28 mouse cellular contexts compared by ENCODE assay signal in the genomic region with DNA sequence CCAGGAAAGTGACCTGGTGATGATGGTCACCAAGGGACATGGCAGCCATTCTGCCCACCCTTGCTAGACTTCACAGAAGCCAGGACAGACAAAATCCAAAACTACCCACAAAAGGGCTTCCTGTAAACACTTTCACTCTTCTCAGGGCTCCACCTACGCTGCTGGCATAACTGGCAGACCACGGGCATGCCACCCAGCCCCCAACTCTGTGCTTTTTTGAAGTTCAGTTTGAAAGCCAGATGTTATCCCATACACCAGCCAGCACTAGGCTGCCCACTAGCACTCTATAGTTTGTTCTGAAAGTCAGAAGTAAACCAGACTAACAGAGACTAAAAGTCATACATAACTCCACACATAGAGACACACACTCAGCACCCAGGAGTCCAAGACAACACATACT. TPM values are rescaled to one million over a fixed set of nuclear protein-coding genes. Genes with fewer than 3 reads are reported as not detected.
A peak's percentile ranks its signal among the peaks of the same experiment; 100 is the strongest.
DNase-seq lines count a peak whose midpoint lies in the region; ATAC-seq and TF ChIP-seq lines count a peak whose summit lies in the region.
"Had no signal": no experiment of that assay in that cellular context is flagged by ENCODE, and none has a peak within 500 bp of the region (broad histone marks: within the 10 kb centered on the region; RNA-seq: fewer than 3 reads in every experiment).

No protein-coding gene starts in this region.

- ATAC-seq in midbrain, embryonic 11.5 days (ENCODE audit: low FRiP score), result no peak
- no peak for ATAC-seq in midbrain, postnatal 0 days (ENCODE audit: low FRiP score)
- peak; percentile 39; the same call in 1 of the 2 replicates for ATAC-seq in megakaryocyte, adult 5-6 weeks (ENCODE audit: poor library complexity, severe bottlenecking)
- ATAC-seq in kidney, embryonic 16.5 days (ENCODE audit: low FRiP score, low TSS enrichment), result no peak
- ATAC-seq: forebrain, embryonic 15.5 days; Patski had no signal

- no peak overlapping the region for H3K4me3 ChIP-seq in midbrain, embryonic 11.5 days (ENCODE audit: low read depth, low read length)
- no peak overlapping the region for H3K4me3 ChIP-seq in midbrain, postnatal 0 days (ENCODE audit: low read depth, low read length)
- H3K4me3 ChIP-seq in kidney, embryonic 16.5 days (ENCODE audit: low read length), result no peak overlapping the region
- H3K4me3 ChIP-seq: embryonic facial prominence, embryonic 12.5 days; forebrain, embryonic 15.5 days; kidney, embryonic 15.5 days; midbrain, embryonic 12.5 days had no signal

- peak; percentile 73 for DNase-seq in midbrain, embryonic 11.5 days (ENCODE audit: low spot score, missing footprints)
- no peak for DNase-seq in midbrain, postnatal 0 days (ENCODE audit: low spot score)
- DNase-seq in thymus, postnatal 14 days, result peak; percentile 46
- DNase-seq in kidney, adult 8-10 months, result no peak
- no peak for DNase-seq in gastrocnemius, adult 18-20 months (ENCODE audit: low spot score)
- DNase-seq: adrenal gland, postnatal 14 days; cerebellum, adult 11 months; cerebellum, adult 9-10 months; cerebellum, postnatal 36 days; embryo, embryonic 11 days; heart, postnatal 36 days; kidney, adult 11 months; kidney, postnatal 4 days; layer of hippocampus, postnatal 36 days; liver; lung, adult 2 months; lung, postnatal 10 days had no signal

- no peaks in the 10 kb centered on the region for H3K9me3 ChIP-seq in midbrain, embryonic 11.5 days (ENCODE audit: control insufficient read depth, low read length)
- no peaks in the 10 kb centered on the region for H3K9me3 ChIP-seq in midbrain, postnatal 0 days (ENCODE audit: low read length)
- H3K9me3 ChIP-seq in kidney, embryonic 16.5 days (ENCODE audit: low read length), result no peaks in the 10 kb centered on the region
- H3K9me3 ChIP-seq: embryonic facial prominence, embryonic 12.5 days; forebrain, embryonic 15.5 days; G1E; kidney, embryonic 15.5 days; midbrain, embryonic 12.5 days had no signal

- no peak for TF ChIP-seq CTCF in midbrain, postnatal 0 days (IDR thresholded peaks at IDR 0.05)

- no peak overlapping the region for H3K9ac ChIP-seq in midbrain, embryonic 11.5 days (ENCODE audit: low read length)
- no peak overlapping the region for H3K9ac ChIP-seq in midbrain, postnatal 0 days (replicated peaks; ENCODE audit: low read length, poor library complexity, severe bottlenecking)
- no peak overlapping the region for H3K9ac ChIP-seq in kidney, embryonic 16.5 days (replicated peaks; ENCODE audit: low read length)
- H3K9ac ChIP-seq: embryonic facial prominence, embryonic 12.5 days; forebrain, embryonic 15.5 days; hindbrain, embryonic 14.5 days; kidney, embryonic 15.5 days; liver, embryonic 14.5 days; midbrain, embryonic 12.5 days had no signal

- H3K4me1 ChIP-seq in midbrain, embryonic 11.5 days (ENCODE audit: control insufficient read depth, insufficient read depth, low read length), result peaks cover 2% of the 10 kb centered on the region; the same call in 1 of the 2 replicates
- no peaks in the 10 kb centered on the region for H3K4me1 ChIP-seq in midbrain, postnatal 0 days (ENCODE audit: insufficient read depth, low read length)
- H3K4me1 ChIP-seq in kidney, embryonic 16.5 days (ENCODE audit: insufficient read depth, low read length), result peaks cover 7% of the 10 kb centered on the region
- H3K4me1 ChIP-seq: midbrain, embryonic 12.5 days had no signal

- no peaks in the 10 kb centered on the region for H3K36me3 ChIP-seq in midbrain, embryonic 11.5 days (ENCODE audit: control insufficient read depth, insufficient read depth, low read length)
- H3K36me3 ChIP-seq in midbrain, postnatal 0 days (ENCODE audit: insufficient read depth, low read length), result no peaks in the 10 kb centered on the region
- H3K36me3 ChIP-seq in kidney, embryonic 16.5 days (ENCODE audit: insufficient read depth, low read length), result no peaks in the 10 kb centered on the region
- H3K36me3 ChIP-seq: embryonic facial prominence, embryonic 12.5 days; forebrain, embryonic 15.5 days; G1E; kidney, embryonic 15.5 days; midbrain, embryonic 12.5 days had no signal

- H3K4me2 ChIP-seq in midbrain, embryonic 11.5 days, result no peak overlapping the region
- no peak overlapping the region for H3K4me2 ChIP-seq in midbrain, postnatal 0 days (ENCODE audit: low read depth, low read length, poor library complexity, severe bottlenecking)
- H3K4me2 ChIP-seq in kidney, embryonic 16.5 days (replicated peaks; ENCODE audit: low read depth, low read length), result no peak overlapping the region
- H3K4me2 ChIP-seq: embryonic facial prominence, embryonic 12.5 days; forebrain, embryonic 15.5 days; heart, embryonic 11.5 days; hindbrain, embryonic 14.5 days; kidney, embryonic 15.5 days; midbrain, embryonic 12.5 days had no signal

- 94% methylated on average over 2 of the region's 2 CpGs for WGBS in midbrain, embryonic 11.5 days
- WGBS in midbrain, postnatal 0 days, result 90% methylated on average over 2 of the region's 2 CpGs
- 77% methylated on average over 2 of the region's 2 CpGs for WGBS in kidney, embryonic 16.5 days

- no peak overlapping the region for H3K27ac ChIP-seq in midbrain, embryonic 11.5 days (ENCODE audit: low read depth, low read length)
- H3K27ac ChIP-seq in midbrain, postnatal 0 days (ENCODE audit: low read depth, low read length), result no peak overlapping the region
- H3K27ac ChIP-seq in kidney, embryonic 16.5 days (ENCODE audit: low read length), result no peak overlapping the region
- H3K27ac ChIP-seq: embryonic facial prominence, embryonic 12.5 days; forebrain, embryonic 15.5 days; hindbrain, embryonic 14.5 days; kidney, embryonic 15.5 days; liver, embryonic 14.5 days; midbrain, embryonic 12.5 days had no signal

- H3K27me3 ChIP-seq in midbrain, embryonic 11.5 days (ENCODE audit: control insufficient read depth, insufficient read depth, low read length), result no peaks in the 10 kb centered on the region
- H3K27me3 ChIP-seq in midbrain, postnatal 0 days (ENCODE audit: insufficient read depth, low read length), result no peaks in the 10 kb centered on the region
- H3K27me3 ChIP-seq in kidney, embryonic 16.5 days (ENCODE audit: insufficient read depth, low read length), result no peaks in the 10 kb centered on the region
- H3K27me3 ChIP-seq: embryonic facial prominence, embryonic 12.5 days; forebrain, embryonic 15.5 days; kidney, embryonic 15.5 days; midbrain, embryonic 12.5 days; Patski had no signal

RNA-seq across cellular contexts. Expression of a gene that starts 13.3 kb away (rescaled TPM):
- polyA plus RNA-seq in midbrain, embryonic 11.5 days (2014; fragmentation: Nextera tagmentation; extraction: Ambion mirVana), result 10.5 and 10.7 TPM in 2 replicates
- total RNA-seq in midbrain, postnatal 0 days (2014; rRNA removed), result 10.2 and 15.8 TPM in 2 replicates
- 12.5 and 15.4 TPM in 2 replicates for polyA plus RNA-seq in midbrain, postnatal 0 days (2015; fragmentation: Nextera tagmentation; extraction: Ambion mirVana)
- total RNA-seq in megakaryocyte, adult 5-6 weeks (2015), result 32.9 and 40.5 TPM in 2 replicates
- total RNA-seq in megakaryocyte, adult 5-6 weeks (2017), result 16.4 and 20.6 TPM in 2 replicates
- 1 to 10 TPM; 4.2 to 9.1 TPM for total RNA-seq in gastrocnemius, adult 18-20 months (2021)
- polyA plus RNA-seq in kidney, embryonic 16.5 days (2015; fragmentation: Nextera tagmentation; extraction: Ambion mirVana), result 29.5 and 31.3 TPM in 2 replicates
- total RNA-seq: G1E had no signal
- polyA plus RNA-seq: G1E had no signal

RNA-seq across cellular contexts. Expression of a gene that starts 15.1 kb away (rescaled TPM):
- 5.2 and 5.6 TPM in 2 replicates for polyA plus RNA-seq in midbrain, embryonic 11.5 days (2014; fragmentation: Nextera tagmentation; extraction: Ambion mirVana)
- total RNA-seq in midbrain, postnatal 0 days (2014; rRNA removed), result 10.1 and 10.5 TPM in 2 replicates
- 5.8 and 6.6 TPM in 2 replicates for polyA plus RNA-seq in midbrain, postnatal 0 days (2015; fragmentation: Nextera tagmentation; extraction: Ambion mirVana)
- total RNA-seq in megakaryocyte, adult 5-6 weeks (2015), result 3.6 and 5.8 TPM in 2 replicates
- total RNA-seq in megakaryocyte, adult 5-6 weeks (2017), result 5.2 and 7.8 TPM in 2 replicates
- 1 to 10 TPM; 2.3 to 2.9 TPM for total RNA-seq in gastrocnemius, adult 18-20 months (2021)
- polyA plus RNA-seq in kidney, embryonic 16.5 days (2015; fragmentation: Nextera tagmentation; extraction: Ambion mirVana), result 8.7 and 8.8 TPM in 2 replicates

Comparison
In these comparisons a context has a peak if more than half of its experiments do, and no peak if none do; other contexts are left out.
1. DNase-seq: peak in midbrain, embryonic 11.5 days (single experiment) and thymus, postnatal 14 days (single experiment); none in midbrain, postnatal 0 days (single experiment), kidney, adult 8-10 months (0 of 2) and gastrocnemius, adult 18-20 months (single experiment).